11 mouse cellular contexts compared by ENCODE assay signal in the genomic region with DNA sequence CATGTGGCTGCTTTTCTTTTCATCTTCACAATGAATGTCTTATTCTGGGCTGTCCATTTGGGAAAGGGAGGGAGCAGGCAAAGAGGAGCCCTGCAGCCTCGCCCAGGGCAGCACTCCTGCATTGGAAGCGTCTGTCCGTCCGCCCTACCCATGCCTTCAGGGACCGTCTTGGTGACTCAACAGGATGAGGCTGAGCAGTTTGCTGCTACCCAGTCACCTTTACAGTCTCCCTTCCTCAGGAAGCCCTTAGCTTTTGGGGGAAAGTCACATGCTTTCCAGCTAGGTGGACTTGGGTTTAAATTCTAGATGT. TPM values are rescaled to one million over a fixed set of nuclear protein-coding genes. Genes with fewer than 3 reads are reported as not detected.
A peak's percentile ranks its signal among the peaks of the same experiment; 100 is the strongest.
DNase-seq lines count a peak whose midpoint lies in the region; ATAC-seq and TF ChIP-seq lines count a peak whose summit lies in the region.
"Had no signal": no experiment of that assay in that cellular context is flagged by ENCODE, and none has a peak within 500 bp of the region (broad histone marks: within the 10 kb centered on the region; RNA-seq: fewer than 3 reads in every experiment).

No protein-coding gene starts in this region.

- no peak for DNase-seq in heart, postnatal 0 days (ENCODE audit: low spot score)
- DNase-seq in heart, postnatal 14 days: no peak
- DNase-seq in testis, postnatal 14 days (ENCODE audit: low spot score): no peak
- DNase-seq in limb, embryonic 14.5 days (ENCODE audit: low spot score): no peak
- no peak for DNase-seq in thymus, postnatal 10 days (ENCODE audit: low spot score in 2 of 2)
- DNase-seq in cerebellum, postnatal 36 days: no peak
- no peak for DNase-seq in cerebellum, adult 8-10 months
- DNase-seq: cerebellum, adult 11 months had no signal

- no peak overlapping the region for H3K4me3 ChIP-seq in heart, postnatal 0 days (ENCODE audit: low read depth, low read length)
- no peak overlapping the region for H3K4me3 ChIP-seq in testis, adult 2 months (ENCODE audit: control insufficient read depth, low read depth, low read length)
- no peak overlapping the region for H3K4me3 ChIP-seq in limb, embryonic 14.5 days (replicated peaks; ENCODE audit: low read length)
- H3K4me3 ChIP-seq: liver, embryonic 15.5 days had no signal

- peaks cover 30% of the 10 kb centered on the region for H3K4me1 ChIP-seq in heart, postnatal 0 days (ENCODE audit: control insufficient read depth, insufficient read depth)
- peaks cover 3% of the 10 kb centered on the region for H3K4me1 ChIP-seq in testis, adult 2 months (ENCODE audit: control insufficient read depth, insufficient read depth, low read length)
- H3K4me1 ChIP-seq in limb, embryonic 14.5 days (ENCODE audit: control insufficient read depth, insufficient read depth, low read length): peaks cover 26% of the 10 kb centered on the region
- H3K4me1 ChIP-seq: liver, embryonic 15.5 days had no signal

- no peaks in the 10 kb centered on the region for H3K36me3 ChIP-seq in heart, postnatal 0 days (replicated peaks; ENCODE audit: control insufficient read depth, insufficient read depth, low read length)
- H3K36me3 ChIP-seq in testis, adult 2 months (ENCODE audit: control insufficient read depth, insufficient read depth, low read length): no peaks in the 10 kb centered on the region
- H3K36me3 ChIP-seq in limb, embryonic 14.5 days (ENCODE audit: control insufficient read depth, insufficient read depth, low read length): no peaks in the 10 kb centered on the region
- H3K36me3 ChIP-seq: liver, embryonic 15.5 days had no signal

- peak; percentile 22; the same call in 1 of the 2 replicates for ATAC-seq in heart, postnatal 0 days (ENCODE audit: insufficient read depth, low read depth)
- ATAC-seq in limb, embryonic 14.5 days (ENCODE audit: low FRiP score, low read depth): 0 out of 2 replicates have a peak, but pooled peaks have one; percentile 26
- ATAC-seq: activated CD4-positive, CD25-positive, alpha-beta regulatory T cell, adult 4 months had no signal

- 53% methylated on average over 5 of the region's 5 CpGs for WGBS in heart, postnatal 0 days
- 59% methylated on average over 5 of the region's 5 CpGs for WGBS in limb, embryonic 14.5 days

- no peak overlapping the region for H3K4me2 ChIP-seq in heart, postnatal 0 days (ENCODE audit: low read depth, low read length)
- H3K4me2 ChIP-seq in limb, embryonic 14.5 days (replicated peaks; ENCODE audit: low read depth, low read length, severe bottlenecking): no peak overlapping the region
- H3K4me2 ChIP-seq: liver, embryonic 15.5 days had no signal

- intact Hi-C loops in heart, postnatal 14 days (cut with DNase I): no loop called here

- H3K27ac ChIP-seq in heart, postnatal 0 days (ENCODE audit: low read depth): peak overlapping the region; percentile 77; the same call in 1 of the 2 replicates
- peak overlapping the region; percentile 32 for H3K27ac ChIP-seq in testis, adult 2 months (ENCODE audit: control insufficient read depth, insufficient read depth, low read depth, low read length)
- 0 out of 2 replicates have a peak overlapping the region, but pooled peaks have one; percentile 48 for H3K27ac ChIP-seq in limb, embryonic 14.5 days (replicated peaks; ENCODE audit: low read depth, low read length)
- H3K27ac ChIP-seq: liver, embryonic 15.5 days had no signal

- H3K27me3 ChIP-seq in heart, postnatal 0 days (ENCODE audit: control insufficient read depth, insufficient read depth, low read length): peaks cover 14% of the 10 kb centered on the region; the same call in 1 of the 2 replicates
- H3K27me3 ChIP-seq in testis, adult 2 months (ENCODE audit: control insufficient read depth, insufficient read depth, low read length): no peaks in the 10 kb centered on the region
- H3K27me3 ChIP-seq in limb, embryonic 14.5 days (ENCODE audit: control insufficient read depth, insufficient read depth, low read length): no peaks in the 10 kb centered on the region
- H3K27me3 ChIP-seq: liver, embryonic 15.5 days had no signal

- no peak for TF ChIP-seq POLR2A in testis, adult 2 months (IDR thresholded peaks at IDR 0.05; ENCODE audit: control insufficient read depth, low read depth, low read length)
- TF ChIP-seq POLR2A in limb, embryonic 14.5 days (IDR thresholded peaks at IDR 0.05; ENCODE audit: borderline replicate concordance, extremely low read depth, insufficient read depth, insufficient read length): no peak

- no peak for TF ChIP-seq EP300 in heart, postnatal 0 days (IDR thresholded peaks at IDR 0.05; ENCODE audit: low read depth)

- H3K9ac ChIP-seq in heart, postnatal 0 days (replicated peaks; ENCODE audit: low read depth, low read length): no peak overlapping the region
- no peak overlapping the region for H3K9ac ChIP-seq in limb, embryonic 14.5 days (ENCODE audit: low read depth, low read length, severe bottlenecking)
- H3K9ac ChIP-seq: liver, embryonic 15.5 days had no signal

- no peak for TF ChIP-seq CTCF in heart, postnatal 0 days (IDR thresholded peaks at IDR 0.05; ENCODE audit: low read depth)
- no peak for TF ChIP-seq CTCF in testis, adult 2 months (IDR thresholded peaks at IDR 0.05; ENCODE audit: control insufficient read depth, insufficient read depth, insufficient replicate concordance, low read depth, low read length)

- H3K9me3 ChIP-seq in heart, postnatal 0 days (replicated peaks; ENCODE audit: control insufficient read depth, low read length): no peaks in the 10 kb centered on the region
- H3K9me3 ChIP-seq in limb, embryonic 14.5 days (ENCODE audit: control insufficient read depth, low read length): no peaks in the 10 kb centered on the region
- H3K9me3 ChIP-seq: liver, embryonic 15.5 days had no signal

RNA-seq across cellular contexts. Expression of gene St6gal1, which starts 16.4 kb away (rescaled TPM):
- total RNA-seq in heart, postnatal 0 days (2014; rRNA removed; ENCODE audit: low replicate concordance): 23.5 and 34.4 TPM in 2 replicates
- polyA plus RNA-seq in heart, postnatal 0 days (2015; fragmentation: Nextera tagmentation; extraction: Ambion mirVana): 8.8 and 10.0 TPM in 2 replicates
- 10 to 100 TPM; 12.4 to 13.3 TPM for total RNA-seq in heart, postnatal 14 days (2021)
- polyA plus RNA-seq in testis, adult 2 months (2012; rRNA removed): 3.6 and 4.2 TPM in 2 replicates
- polyA plus RNA-seq in limb, embryonic 14.5 days (2012; rRNA removed): 13.3 and 14.7 TPM in 2 replicates
- 16.8 and 20.6 TPM in 2 replicates for polyA plus RNA-seq in limb, embryonic 14.5 days (2014; fragmentation: Nextera tagmentation; extraction: Ambion mirVana)
